Mouse (Mus musculus): ENCODE measurements at regions not wholly inside any gene's neighbourhood (a gene's known extent, or its start where the extent isn't known, plus 50 kb on each side); places are given as distances from the start of the nearest gene placed in this dataset.

- H3K9me3 ChIP-seq (replicated peaks; ENCODE audit: control insufficient read depth, low read length): no peaks in the 10 kb centered on the region
These were observed 345.3 kb downstream of the Zfp619 start for GRCm38 (mm10) chr7:39862835-39863234.

GRCm38 (mm10) chr7:39864130-39864529 is 346.6 kb downstream of the Zfp619 start:
- DNase-seq (ENCODE audit: low spot score): no peak
- WGBS: 67% methylated on average over 3 of the region's 3 CpGs
- no peak for ATAC-seq (replicated peaks; ENCODE audit: insufficient number of reproducible peaks, low FRiP score, low TSS enrichment, low read depth)
- no peaks in the 10 kb centered on the region for H3K4me1 ChIP-seq (ENCODE audit: control insufficient read depth, insufficient read depth, low read length)
- H3K36me3 ChIP-seq (replicated peaks; ENCODE audit: control insufficient read depth, insufficient read depth, low read depth, low read length): no peaks in the 10 kb centered on the region
- H3K9ac ChIP-seq (replicated peaks; ENCODE audit: low read length): no peak overlapping the region
- no peak overlapping the region for H3K4me2 ChIP-seq (ENCODE audit: low read depth, low read length)
- H3K27me3 ChIP-seq (ENCODE audit: control insufficient read depth, insufficient read depth, low read length): no peaks in the 10 kb centered on the region
- no peak overlapping the region for H3K4me3 ChIP-seq (ENCODE audit: low read depth, low read length)
- no peaks in the 10 kb centered on the region for H3K9me3 ChIP-seq (replicated peaks; ENCODE audit: control insufficient read depth, low read length)
- no peak overlapping the region for H3K27ac ChIP-seq (replicated peaks; ENCODE audit: low read depth, low read length)

More at GRCm38 (mm10) chr7:39862835-39863234, 345.3 kb downstream of the Zfp619 start:
- Histone ChIP-seq H3K4me3 (ENCODE audit: low read depth, low read length) (no peak overlapping the region), H3K9ac (replicated peaks; ENCODE audit: low read length) (no peak overlapping the region), H3K4me2 (ENCODE audit: low read depth, low read length) (no peak overlapping the region), H3K36me3 (replicated peaks; ENCODE audit: control insufficient read depth, insufficient read depth, low read depth, low read length) (no peaks in the 10 kb centered on the region), H3K27ac (replicated peaks; ENCODE audit: low read depth, low read length) (no peak overlapping the region), H3K27me3 (ENCODE audit: control insufficient read depth, insufficient read depth, low read length) (no peaks in the 10 kb centered on the region), H3K4me1 (ENCODE audit: control insufficient read depth, insufficient read depth, low read length) (no peaks in the 10 kb centered on the region)
- ATAC-seq (replicated peaks; ENCODE audit: insufficient number of reproducible peaks, low FRiP score, low TSS enrichment, low read depth): no peak
- WGBS: 56% methylated on average over 4 of the region's 4 CpGs
- peak; percentile 20 for DNase-seq (ENCODE audit: low spot score)

GRCm38 (mm10) chr7:39864781-39865180 is 347.2 kb downstream of the Zfp619 start:
- DNase-seq (ENCODE audit: low spot score) (no peak), ATAC-seq (replicated peaks; ENCODE audit: insufficient number of reproducible peaks, low FRiP score, low TSS enrichment, low read depth) (no peak)
- Histone ChIP-seq H3K9me3 (replicated peaks; ENCODE audit: control insufficient read depth, low read length) (no peaks in the 10 kb centered on the region), H3K27me3 (ENCODE audit: control insufficient read depth, insufficient read depth, low read length) (no peaks in the 10 kb centered on the region), H3K9ac (replicated peaks; ENCODE audit: low read length) (no peak overlapping the region), H3K4me3 (ENCODE audit: low read depth, low read length) (no peak overlapping the region), H3K4me1 (ENCODE audit: control insufficient read depth, insufficient read depth, low read length) (no peaks in the 10 kb centered on the region), H3K4me2 (ENCODE audit: low read depth, low read length) (no peak overlapping the region), H3K27ac (replicated peaks; ENCODE audit: low read depth, low read length) (no peak overlapping the region), H3K36me3 (replicated peaks; ENCODE audit: control insufficient read depth, insufficient read depth, low read depth, low read length) (no peaks in the 10 kb centered on the region)
- WGBS: 60% methylated on average over 3 of the region's 3 CpGs

- Histone ChIP-seq H3K36me3 (replicated peaks; ENCODE audit: control insufficient read depth, insufficient read depth, low read depth, low read length) (no peaks in the 10 kb centered on the region), H3K4me1 (ENCODE audit: control insufficient read depth, insufficient read depth, low read length) (no peaks in the 10 kb centered on the region), H3K9me3 (replicated peaks; ENCODE audit: control insufficient read depth, low read length) (no peaks in the 10 kb centered on the region), H3K27me3 (ENCODE audit: control insufficient read depth, insufficient read depth, low read length) (no peaks in the 10 kb centered on the region), H3K4me3 (ENCODE audit: low read depth, low read length) (no peak overlapping the region), H3K9ac (replicated peaks; ENCODE audit: low read length) (no peak overlapping the region), H3K4me2 (ENCODE audit: low read depth, low read length) (no peak overlapping the region), H3K27ac (replicated peaks; ENCODE audit: low read depth, low read length) (no peak overlapping the region)
- ATAC-seq (replicated peaks; ENCODE audit: insufficient number of reproducible peaks, low FRiP score, low TSS enrichment, low read depth): no peak
- DNase-seq (ENCODE audit: low spot score): no peak
- WGBS: 74% methylated on average over 6 of the region's 6 CpGs
These were observed 349.3 kb downstream of the Zfp619 start for GRCm38 (mm10) chr7:39866674-39867428.

- H3K4me2 ChIP-seq (ENCODE audit: low read depth, low read length): no peak overlapping the region
- no peak overlapping the region for H3K27ac ChIP-seq (replicated peaks; ENCODE audit: low read depth, low read length)
- H3K27me3 ChIP-seq (ENCODE audit: control insufficient read depth, insufficient read depth, low read length): no peaks in the 10 kb centered on the region
- no peak for DNase-seq (ENCODE audit: low spot score)
- no peaks in the 10 kb centered on the region for H3K9me3 ChIP-seq (replicated peaks; ENCODE audit: control insufficient read depth, low read length)
- ATAC-seq (replicated peaks; ENCODE audit: insufficient number of reproducible peaks, low FRiP score, low TSS enrichment, low read depth): no peak
- no peaks in the 10 kb centered on the region for H3K36me3 ChIP-seq (replicated peaks; ENCODE audit: control insufficient read depth, insufficient read depth, low read depth, low read length)
- no peak overlapping the region for H3K4me3 ChIP-seq (ENCODE audit: low read depth, low read length)
- H3K4me1 ChIP-seq (ENCODE audit: control insufficient read depth, insufficient read depth, low read length): no peaks in the 10 kb centered on the region
- 23% methylated on average over 3 of the region's 3 CpGs for WGBS
- H3K9ac ChIP-seq (replicated peaks; ENCODE audit: low read length): no peak overlapping the region
These were observed 349.9 kb downstream of the Zfp619 start for GRCm38 (mm10) chr7:39867451-39867850.

GRCm38 (mm10) chr7:39882113-39882512 is 364.5 kb downstream of the Zfp619 start:
- no peaks in the 10 kb centered on the region for H3K27me3 ChIP-seq (ENCODE audit: control insufficient read depth, insufficient read depth, low read length)
- no peaks in the 10 kb centered on the region for H3K4me1 ChIP-seq (ENCODE audit: control insufficient read depth, insufficient read depth, low read length)
- H3K9ac ChIP-seq (replicated peaks; ENCODE audit: low read length): no peak overlapping the region
- H3K9me3 ChIP-seq (replicated peaks; ENCODE audit: control insufficient read depth, low read length): no peaks in the 10 kb centered on the region
- ATAC-seq (replicated peaks; ENCODE audit: insufficient number of reproducible peaks, low FRiP score, low TSS enrichment, low read depth) (no peak), DNase-seq (ENCODE audit: low spot score) (no peak)
- no peaks in the 10 kb centered on the region for H3K36me3 ChIP-seq (replicated peaks; ENCODE audit: control insufficient read depth, insufficient read depth, low read depth, low read length)
- no peak overlapping the region for H3K4me3 ChIP-seq (ENCODE audit: low read depth, low read length)
- no peak overlapping the region for H3K27ac ChIP-seq (replicated peaks; ENCODE audit: low read depth, low read length)
- H3K4me2 ChIP-seq (ENCODE audit: low read depth, low read length): no peak overlapping the region
- WGBS: 76% methylated on average over 1 of the region's 1 CpGs

GRCm38 (mm10) chr7:39894208-39894896 is 376.8 kb downstream of the Zfp619 start:
- H3K4me2 ChIP-seq (ENCODE audit: low read depth, low read length): no peak overlapping the region
- no peaks in the 10 kb centered on the region for H3K27me3 ChIP-seq (ENCODE audit: control insufficient read depth, insufficient read depth, low read length)
- WGBS: 79% methylated on average over 7 of the region's 7 CpGs
- no peak overlapping the region for H3K4me3 ChIP-seq (ENCODE audit: low read depth, low read length)
- ATAC-seq (replicated peaks; ENCODE audit: insufficient number of reproducible peaks, low FRiP score, low TSS enrichment, low read depth) (no peak), DNase-seq (ENCODE audit: low spot score) (no peak)
- no peak overlapping the region for H3K9ac ChIP-seq (replicated peaks; ENCODE audit: low read length)
- H3K27ac ChIP-seq (replicated peaks; ENCODE audit: low read depth, low read length): no peak overlapping the region
- no peaks in the 10 kb centered on the region for H3K36me3 ChIP-seq (replicated peaks; ENCODE audit: control insufficient read depth, insufficient read depth, low read depth, low read length)
- no peaks in the 10 kb centered on the region for H3K4me1 ChIP-seq (ENCODE audit: control insufficient read depth, insufficient read depth, low read length)
- no peaks in the 10 kb centered on the region for H3K9me3 ChIP-seq (replicated peaks; ENCODE audit: control insufficient read depth, low read length)

- H3K4me2 ChIP-seq (ENCODE audit: low read depth, low read length): no peak overlapping the region
- H3K36me3 ChIP-seq (replicated peaks; ENCODE audit: control insufficient read depth, insufficient read depth, low read depth, low read length): no peaks in the 10 kb centered on the region
- H3K27ac ChIP-seq (replicated peaks; ENCODE audit: low read depth, low read length): no peak overlapping the region
- H3K9ac ChIP-seq (replicated peaks; ENCODE audit: low read length): no peak overlapping the region
- H3K9me3 ChIP-seq (replicated peaks; ENCODE audit: control insufficient read depth, low read length): no peaks in the 10 kb centered on the region
- no peaks in the 10 kb centered on the region for H3K27me3 ChIP-seq (ENCODE audit: control insufficient read depth, insufficient read depth, low read length)
- ATAC-seq (replicated peaks; ENCODE audit: insufficient number of reproducible peaks, low FRiP score, low TSS enrichment, low read depth): no peak
- 80% methylated on average over 2 of the region's 2 CpGs for WGBS
- H3K4me3 ChIP-seq (ENCODE audit: low read depth, low read length): no peak overlapping the region
- DNase-seq (ENCODE audit: low spot score): no peak
- no peaks in the 10 kb centered on the region for H3K4me1 ChIP-seq (ENCODE audit: control insufficient read depth, insufficient read depth, low read length)
These were observed 379.4 kb downstream of the Zfp619 start for GRCm38 (mm10) chr7:39896918-39897317.
